Mouse (Mus musculus): Measurements from ENCODE around the gene Dusp11.
"Not testable (repeated sequence)": the region's sequence is repeated elsewhere in the genome, so short reads cannot be mapped to it uniquely, and the experiment has no call there.

The Dusp11 gene

DNA sequence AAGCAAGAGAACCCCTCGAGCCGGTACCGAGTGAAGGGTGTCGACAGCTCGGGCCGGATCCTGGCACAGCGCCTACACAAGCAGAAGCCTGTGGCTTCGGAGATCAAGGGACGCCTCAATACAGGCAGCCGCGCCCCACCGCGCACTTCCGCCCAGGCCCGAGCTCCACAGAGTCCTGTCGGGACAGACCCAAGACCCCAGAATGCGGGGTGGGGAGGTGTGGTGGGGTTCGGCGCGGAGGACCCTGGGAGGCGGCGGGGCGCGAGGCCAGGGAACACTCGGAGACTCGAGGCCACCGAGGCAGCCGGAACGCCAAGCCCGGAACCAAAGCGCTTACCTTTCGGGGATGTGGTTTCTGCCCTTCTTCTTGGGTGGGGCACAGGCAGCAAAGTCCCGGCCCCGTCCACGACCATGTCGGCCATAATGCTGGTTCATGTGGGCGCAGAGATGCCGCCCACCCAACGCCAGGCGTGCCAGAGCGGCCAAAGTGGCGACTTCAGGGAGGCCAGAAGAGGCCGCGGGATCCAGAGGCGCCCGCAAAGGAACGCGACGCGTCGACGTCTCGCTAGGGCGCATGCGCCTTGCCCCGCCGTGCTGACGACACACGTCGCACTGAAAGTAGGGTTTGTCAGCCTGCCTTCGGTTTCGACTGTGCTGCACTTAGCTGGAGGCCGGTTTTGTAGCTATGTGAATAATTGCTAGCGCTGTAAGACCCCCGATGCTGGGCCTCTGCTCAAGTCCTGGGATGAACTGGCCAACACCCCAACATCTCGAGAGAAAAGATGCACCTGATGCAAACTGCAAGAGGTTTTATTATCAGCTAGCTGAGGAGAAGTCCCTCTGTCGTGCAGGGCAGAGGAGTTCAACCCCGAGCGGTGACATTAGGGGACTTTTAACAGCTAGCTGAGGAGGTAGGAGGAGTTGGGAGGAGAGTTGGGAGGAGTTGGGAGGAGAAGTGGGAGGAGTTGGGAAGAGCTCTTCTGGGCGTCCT lies at the start of gene Dusp11:
Dusp11 (minus strand) TSS at position 567 of the 991 bp plus-strand sequence.
- DNase-seq (ENCODE audit: inconsistent ontology term), result peak; percentile 93

DNA sequence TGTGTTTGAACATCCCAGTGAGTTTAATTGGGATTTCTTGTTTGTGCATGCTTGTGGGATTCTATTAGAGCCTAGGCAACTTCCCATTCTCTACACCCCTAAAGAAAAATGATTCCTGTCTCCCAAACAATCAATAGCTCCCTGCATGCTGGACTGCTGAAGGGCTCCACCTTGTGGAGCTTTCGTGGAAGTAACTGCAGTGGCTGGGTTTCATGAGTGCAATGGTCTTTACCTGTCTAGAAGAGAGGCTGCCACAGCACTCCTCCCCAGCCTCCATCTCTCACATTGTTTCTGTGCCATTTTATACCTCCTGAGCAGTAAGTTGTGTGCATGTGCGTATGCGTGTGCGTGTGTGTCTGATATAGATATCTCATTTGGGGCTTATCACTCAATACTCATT lies 48.5 kb upstream of the Dusp11 start:
- DNase-seq (ENCODE audit: inconsistent ontology term), result peak; percentile 35

DNA sequence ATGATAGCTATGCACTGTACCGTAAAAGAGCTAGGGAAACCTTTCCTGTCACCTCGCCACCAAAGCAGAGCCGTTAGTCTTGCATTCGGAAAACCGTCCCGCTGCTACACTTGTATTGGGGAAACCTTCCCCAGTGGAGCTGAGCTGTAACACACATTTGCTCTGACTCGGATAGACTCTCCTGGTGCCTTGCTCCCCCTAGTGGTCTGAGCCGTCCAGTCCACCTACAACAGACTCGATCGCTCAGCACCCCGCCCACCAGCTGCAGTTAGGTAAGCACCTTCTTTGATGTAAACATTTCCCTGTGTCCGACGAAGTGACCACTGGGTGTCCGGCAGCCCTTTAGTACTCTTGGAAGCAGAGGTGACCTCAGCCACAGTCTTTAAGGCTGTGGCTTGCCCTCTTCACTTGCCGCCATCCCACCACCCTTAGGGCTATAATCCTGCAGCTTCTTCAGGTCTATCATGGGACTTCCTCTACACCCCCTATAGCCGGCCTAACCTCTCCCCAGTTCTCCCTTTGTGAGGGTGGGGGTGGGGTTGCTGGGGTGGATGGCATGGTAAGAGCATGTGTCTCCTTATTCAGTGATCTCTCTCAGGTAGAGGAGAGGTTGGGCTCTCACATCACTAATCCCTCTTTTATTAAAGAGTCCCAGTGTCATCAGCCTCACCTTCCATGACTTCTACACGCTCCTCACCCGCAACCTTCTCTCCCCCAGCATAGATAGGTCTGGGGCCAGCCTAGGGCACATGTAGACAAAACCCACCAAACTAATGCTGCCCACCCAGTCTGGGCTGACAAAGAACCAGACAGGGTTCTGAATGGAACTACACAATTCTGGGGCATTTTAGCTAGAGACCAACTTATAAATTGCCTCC lies 43.0 kb upstream of the Dusp11 start:
- peak; percentile 75 for DNase-seq (ENCODE audit: inconsistent ontology term)

DNA sequence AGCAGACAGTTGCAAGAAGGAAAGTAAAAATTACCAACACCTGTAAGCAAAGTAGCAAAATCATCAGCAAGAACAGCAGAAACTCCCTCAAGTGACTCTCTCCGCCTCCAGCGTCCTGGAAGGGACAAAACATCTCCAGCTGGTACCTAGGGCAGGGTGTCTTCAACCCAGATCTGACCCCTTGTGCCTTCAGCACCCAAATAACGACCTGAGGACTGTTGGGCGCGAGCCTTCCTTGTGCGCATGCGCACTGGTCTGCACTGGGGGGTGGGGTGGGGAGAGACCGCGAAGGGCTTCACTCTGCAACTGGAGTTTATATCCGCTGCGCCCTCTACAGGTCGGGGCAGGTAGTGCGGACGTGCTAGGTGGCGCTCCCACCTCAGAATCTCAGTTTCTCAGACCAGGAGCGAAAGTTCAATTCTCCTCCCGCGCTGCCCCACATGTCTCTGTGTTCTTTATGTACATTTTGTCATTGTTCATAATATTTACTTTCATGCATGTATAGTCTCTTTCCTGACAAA lies 42.0 kb upstream of the Dusp11 start:
- no peak for DNase-seq (ENCODE audit: inconsistent ontology term)

DNA sequence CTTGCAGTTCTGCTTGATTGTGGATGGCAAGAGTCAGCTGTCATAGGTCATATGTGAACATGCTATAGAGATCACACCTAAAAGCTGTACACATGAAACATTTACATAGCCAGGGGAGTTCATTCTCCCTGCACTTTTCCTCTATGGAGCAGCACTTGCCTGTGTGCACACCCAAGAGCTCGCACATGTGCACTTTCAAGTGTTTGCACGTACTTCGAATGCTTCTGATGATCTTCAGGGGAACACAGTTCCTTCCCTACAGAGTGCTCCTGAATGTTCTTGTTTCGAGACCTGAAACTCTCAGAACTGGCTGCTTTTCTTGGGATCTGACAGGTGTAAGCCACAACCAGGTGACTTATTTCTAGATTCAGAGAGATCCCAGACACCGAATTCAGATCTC lies 29.3 kb upstream of the Dusp11 start:
- not testable (repeated sequence) for DNase-seq (ENCODE audit: inconsistent ontology term)

DNA sequence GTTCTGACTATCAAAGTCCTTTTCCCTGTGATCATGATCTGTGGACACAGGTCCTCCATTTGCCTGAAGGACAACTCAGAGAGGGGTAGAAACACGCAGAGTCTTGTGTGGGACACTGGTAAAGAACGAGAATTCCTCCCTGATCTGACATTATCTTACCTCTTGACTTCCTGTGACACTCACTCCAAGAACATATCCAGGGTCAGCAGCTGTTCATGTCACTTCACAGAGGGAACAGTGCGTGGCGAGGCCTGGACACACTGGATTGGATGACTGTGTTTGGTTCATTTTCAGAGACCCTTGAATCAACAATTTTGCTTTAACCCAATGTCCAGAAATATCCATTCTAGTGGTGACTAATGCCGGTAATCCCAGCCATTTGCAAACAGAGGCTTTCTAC lies 28.1 kb upstream of the Dusp11 start:
- not testable (repeated sequence) for DNase-seq (ENCODE audit: inconsistent ontology term)

DNA sequence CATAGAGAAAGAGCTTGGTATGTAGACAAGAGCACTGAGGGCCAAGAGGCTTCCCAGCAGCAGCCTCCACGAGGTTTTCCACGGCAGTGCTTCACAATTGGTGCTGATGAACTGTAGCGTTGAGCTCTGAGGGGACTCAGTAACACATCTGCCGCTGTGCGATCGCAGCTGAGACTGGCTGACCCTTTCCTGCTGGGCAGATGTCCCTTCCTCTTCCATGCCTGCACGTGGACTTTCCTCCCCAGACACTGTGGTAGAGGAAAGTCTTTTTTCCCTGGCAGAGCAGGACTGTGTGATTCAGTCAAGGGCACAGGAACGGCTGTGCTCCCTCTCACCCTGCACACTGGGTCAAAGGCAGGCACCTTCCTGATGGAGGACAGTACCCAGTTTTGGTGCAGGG lies 22.9 kb upstream of the Dusp11 start:
- no peak for DNase-seq (ENCODE audit: inconsistent ontology term)

DNA sequence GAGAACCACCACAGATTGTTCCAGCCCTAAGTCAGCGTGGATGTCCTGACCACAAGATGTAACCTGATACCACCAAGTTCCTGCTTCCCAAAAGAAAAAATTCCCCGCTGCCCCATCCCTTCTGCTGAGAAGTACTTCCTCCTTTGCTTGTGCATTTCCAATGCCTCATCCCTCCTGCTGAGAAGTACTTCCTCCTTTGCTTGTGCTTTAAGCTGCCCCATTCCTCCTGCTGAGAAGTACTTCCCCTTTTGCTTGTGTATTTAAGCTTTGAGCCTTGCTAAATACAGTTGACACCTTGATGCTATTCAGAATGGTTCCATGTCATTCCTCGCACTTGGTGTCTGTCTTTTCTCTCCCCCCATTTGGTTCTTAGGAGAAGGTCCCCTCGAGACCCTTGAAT lies 17.3 kb upstream of the Dusp11 start:
- DNase-seq (ENCODE audit: inconsistent ontology term), result not testable (repeated sequence)

DNA sequence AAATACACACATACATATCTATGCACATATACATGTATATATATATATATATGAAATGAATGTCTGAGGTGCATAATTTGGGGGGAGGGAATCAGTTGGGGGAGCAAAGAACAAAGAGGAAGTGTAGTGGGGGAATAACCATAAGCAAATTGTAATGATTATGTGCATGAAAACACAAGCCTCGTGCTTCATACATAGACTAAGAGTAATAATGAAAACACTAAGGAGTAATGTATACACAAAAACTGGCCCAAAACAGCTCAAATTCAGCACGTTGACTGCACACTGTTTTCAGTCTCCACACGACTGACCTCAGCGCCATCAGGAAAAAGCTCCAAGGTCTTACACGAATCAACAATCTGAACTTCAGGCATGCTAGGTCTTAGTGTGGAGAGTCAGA lies 14.8 kb upstream of the Dusp11 start:
- DNase-seq (ENCODE audit: inconsistent ontology term), result no peak

DNA sequence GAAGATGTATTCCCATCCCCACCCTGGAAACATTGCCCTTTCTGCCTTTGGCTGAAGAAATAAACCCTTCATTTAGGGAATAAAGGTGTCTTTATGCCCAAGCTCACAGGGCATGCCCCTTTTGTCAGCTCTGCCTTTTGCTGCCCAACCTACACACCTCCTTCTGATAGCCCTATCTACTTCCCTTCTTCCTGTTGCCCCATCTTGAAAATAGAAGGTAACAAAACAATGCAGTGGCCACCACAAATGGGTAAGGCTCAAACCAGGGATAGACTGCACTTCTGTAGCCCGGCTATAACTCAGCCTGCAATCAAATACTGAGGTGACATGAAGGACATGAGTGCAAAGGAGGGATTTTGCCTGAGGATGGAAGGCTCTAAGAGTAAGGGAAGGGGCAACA lies 14.3 kb upstream of the Dusp11 start:
- no peak for DNase-seq (ENCODE audit: inconsistent ontology term)

DNA sequence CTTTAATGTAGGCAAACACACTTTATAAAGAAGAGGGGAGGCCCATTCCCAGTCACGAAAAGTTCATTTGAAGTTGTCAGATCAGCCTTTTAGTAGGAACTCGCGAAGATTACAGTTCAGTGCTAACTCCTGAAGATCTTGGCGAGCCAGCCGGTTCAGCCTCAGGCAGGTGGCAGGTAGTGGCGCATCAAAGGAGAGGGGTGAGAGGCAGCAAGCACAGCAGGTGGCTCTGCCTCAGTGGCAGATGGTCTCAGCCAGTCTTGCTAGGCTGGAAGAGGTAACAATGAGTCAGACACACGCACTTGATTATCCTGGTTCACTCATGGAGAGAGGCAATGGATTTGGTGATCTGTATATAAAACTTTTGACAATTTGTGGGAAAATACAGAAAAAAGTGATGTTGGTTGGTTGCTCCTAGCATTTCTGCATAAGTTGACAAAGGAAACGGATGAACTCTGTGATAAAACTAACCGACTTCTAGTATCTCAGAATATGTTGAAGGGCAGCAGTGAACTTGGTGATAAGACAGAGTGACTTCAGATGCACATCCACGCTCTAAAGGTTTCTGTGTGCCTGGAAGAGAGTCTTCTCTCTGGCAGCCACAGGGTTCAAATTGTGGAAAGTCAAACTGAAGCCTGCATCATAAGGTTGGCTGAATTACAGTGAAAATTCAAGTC lies 13.6 kb upstream of the Dusp11 start:
- DNase-seq (ENCODE audit: inconsistent ontology term), result no peak

DNA sequence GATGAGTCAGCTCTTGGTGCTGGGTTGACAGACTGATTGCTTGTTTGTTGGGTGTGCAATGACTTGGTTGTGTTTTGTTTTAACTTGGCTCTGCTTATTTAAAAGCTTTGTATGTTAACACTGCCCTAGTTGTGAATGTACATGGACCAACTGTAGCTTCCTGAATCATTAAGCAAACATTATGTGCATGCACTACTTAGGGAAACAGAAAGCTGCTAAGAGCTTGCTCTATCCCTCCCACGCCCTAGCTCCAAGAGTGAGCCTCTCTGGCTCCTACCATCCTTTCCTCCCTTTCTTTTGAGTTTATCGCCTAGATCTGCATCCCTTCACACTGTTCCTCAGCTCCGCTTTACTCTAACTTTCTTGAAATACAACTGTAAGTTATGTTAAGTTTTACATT lies 11.9 kb upstream of the Dusp11 start:
- peak; percentile 33 for DNase-seq (ENCODE audit: inconsistent ontology term)

DNA sequence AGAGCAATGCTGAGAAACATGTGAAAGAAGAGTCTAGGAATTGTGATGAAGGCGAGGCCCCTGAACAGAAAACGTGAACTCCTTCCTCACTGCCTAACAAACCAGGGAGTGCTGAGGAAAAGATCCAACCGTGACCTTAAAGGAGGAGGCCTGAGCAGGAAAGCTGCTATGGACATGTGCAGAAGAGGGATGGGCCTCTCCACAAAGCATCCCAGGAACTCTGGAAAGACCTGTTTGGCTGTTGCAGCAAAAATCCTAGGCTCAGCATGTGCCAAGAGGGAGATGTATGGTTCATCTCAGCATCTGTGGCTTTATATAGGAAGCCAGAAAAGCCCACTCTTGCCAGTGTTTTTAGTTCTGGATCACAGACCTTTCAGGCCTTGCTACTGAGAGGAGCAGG lies 11.2 kb upstream of the Dusp11 start:
- no peak for DNase-seq (ENCODE audit: inconsistent ontology term)

DNA sequence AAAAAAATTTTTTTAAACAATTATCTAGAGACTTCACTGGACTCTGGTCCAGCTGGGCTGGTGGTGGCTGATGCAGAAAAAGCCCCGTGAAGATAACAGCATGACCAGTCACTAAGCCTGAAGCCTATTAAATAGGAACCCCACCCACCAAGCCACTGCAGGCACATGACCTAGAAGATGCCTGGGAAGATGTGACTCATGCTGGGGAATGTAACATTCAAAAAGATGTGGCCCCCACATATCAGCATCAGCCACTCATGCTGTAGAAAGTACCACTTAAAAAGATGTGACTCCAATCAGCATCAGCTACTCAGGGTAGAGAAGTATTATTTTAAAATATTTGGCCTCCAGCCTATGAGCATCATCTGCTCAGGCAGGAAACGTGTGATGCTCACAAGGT lies 8.4 kb upstream of the Dusp11 start:
- peak; percentile 71 for DNase-seq (ENCODE audit: inconsistent ontology term)

DNA sequence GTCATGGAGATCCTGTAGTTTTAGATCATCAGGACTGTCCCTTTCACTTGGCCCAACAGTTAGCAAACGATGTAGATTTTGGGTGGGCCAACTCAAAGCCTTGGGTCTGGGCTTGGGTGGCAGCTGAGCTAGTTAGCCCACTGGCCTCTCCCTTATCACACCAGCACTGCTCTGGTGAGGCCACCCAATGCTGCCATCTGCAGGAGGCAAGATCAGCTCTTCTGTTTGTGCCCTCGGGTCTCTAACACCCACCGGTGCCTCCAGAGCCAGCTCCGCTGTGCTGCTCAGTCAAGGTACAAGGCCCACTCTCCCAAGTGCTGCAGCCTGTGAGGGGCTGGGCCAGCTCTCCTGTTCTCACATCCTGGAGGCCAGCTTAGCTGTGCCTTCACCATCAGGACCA lies 5.2 kb upstream of the Dusp11 start:
- DNase-seq (ENCODE audit: inconsistent ontology term), result no peak

DNA sequence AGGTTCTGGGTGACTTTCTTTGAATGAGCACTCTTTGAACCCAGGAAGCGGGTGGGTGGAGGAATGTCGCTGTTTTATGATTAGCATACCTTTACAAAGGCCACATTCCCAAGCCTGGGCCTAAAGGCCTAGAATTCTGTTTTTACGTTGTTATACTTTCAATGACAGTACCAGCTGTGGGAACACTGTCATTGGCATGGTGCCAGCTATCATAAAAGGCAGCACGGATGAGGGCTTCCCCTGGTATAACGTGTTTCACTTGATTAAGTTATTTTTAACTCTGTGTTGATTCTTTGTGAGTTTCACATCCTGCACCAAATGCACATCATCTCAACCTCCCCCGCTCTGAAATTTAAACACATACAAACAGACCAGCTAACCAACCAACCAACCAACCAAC lies 4.6 kb upstream of the Dusp11 start:
- DNase-seq (ENCODE audit: inconsistent ontology term), result not testable (repeated sequence)

DNA sequence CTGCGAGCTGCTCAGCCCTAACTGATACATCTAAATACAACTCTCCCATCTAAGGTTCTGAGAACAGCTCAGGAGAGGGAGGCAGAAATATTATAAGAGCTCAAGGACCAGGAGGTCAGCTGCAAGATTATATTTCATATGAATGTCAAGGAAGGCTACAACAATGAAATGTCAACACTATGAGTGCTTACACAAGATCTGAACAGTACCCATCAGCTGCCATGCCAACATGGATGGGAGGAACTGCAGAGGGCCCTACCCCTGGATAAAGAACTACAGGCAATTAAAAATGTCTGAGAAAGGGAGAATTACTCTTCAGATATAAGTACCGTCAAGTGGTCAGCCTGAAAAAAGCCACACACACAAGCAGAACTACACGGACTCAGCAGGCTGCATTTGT lies 3.9 kb downstream of the Dusp11 start:
- DNase-seq (ENCODE audit: inconsistent ontology term), result no peak

DNA sequence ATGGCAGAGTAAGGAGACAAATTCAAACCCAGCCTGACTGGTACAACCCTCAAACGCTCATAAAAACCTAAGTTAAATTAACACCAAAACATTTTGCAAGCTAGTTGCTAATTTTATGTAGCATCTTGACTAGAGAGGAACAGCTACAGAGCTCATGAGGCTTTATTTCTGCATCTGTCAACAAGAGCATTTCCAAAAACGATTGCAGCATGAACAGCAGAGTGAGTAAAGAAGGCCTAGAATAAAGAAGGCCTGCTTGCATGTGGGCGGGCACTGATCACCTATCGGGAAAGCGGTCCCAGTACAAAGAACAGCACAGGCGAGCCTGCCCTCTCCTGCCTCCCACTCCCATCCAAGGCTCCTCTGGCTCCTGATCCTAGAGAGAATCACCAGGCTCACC lies 12.9 kb downstream of the Dusp11 start:
- DNase-seq (ENCODE audit: inconsistent ontology term), result no peak

DNA sequence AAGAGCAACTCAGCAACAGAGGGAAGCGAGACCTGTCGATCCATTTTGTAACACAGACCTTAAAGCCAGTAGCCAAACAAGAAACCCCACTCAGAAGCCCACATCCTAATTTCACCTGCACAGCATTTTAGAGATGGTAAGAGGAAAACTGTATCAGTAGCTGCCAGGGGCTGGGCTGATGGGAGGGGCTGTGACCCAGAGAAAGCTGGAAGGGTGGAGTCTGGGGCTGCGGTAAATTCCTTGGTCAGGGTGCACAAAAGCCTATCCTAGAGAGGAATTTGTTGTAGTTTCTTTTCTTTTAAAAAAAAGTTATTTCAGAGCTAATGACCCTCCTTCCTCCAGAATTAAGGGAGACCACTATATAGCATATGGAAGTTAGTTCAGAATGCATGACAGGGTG lies 19.0 kb downstream of the Dusp11 start:
- DNase-seq (ENCODE audit: inconsistent ontology term), result no peak

DNA sequence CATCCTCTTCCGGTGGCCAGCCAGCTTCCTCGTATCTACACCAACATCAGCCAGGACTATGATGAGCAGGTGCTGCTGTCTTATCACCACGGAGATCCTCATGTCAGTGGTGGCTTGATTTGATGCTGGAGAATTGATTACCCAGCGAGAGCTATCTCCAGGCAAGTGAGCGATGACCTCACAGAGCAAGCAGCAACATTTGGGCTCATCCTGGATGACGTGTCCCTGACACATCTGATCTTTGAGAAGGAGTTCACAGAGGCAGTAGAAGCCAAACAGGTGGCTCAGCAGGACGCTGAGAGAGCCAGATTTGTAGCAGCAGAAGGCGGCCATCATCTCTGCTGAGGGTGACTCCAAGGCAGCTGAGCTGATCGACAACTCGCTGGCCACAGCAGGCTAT lies 22.8 kb downstream of the Dusp11 start:
- no peak for DNase-seq (ENCODE audit: inconsistent ontology term)

DNA sequence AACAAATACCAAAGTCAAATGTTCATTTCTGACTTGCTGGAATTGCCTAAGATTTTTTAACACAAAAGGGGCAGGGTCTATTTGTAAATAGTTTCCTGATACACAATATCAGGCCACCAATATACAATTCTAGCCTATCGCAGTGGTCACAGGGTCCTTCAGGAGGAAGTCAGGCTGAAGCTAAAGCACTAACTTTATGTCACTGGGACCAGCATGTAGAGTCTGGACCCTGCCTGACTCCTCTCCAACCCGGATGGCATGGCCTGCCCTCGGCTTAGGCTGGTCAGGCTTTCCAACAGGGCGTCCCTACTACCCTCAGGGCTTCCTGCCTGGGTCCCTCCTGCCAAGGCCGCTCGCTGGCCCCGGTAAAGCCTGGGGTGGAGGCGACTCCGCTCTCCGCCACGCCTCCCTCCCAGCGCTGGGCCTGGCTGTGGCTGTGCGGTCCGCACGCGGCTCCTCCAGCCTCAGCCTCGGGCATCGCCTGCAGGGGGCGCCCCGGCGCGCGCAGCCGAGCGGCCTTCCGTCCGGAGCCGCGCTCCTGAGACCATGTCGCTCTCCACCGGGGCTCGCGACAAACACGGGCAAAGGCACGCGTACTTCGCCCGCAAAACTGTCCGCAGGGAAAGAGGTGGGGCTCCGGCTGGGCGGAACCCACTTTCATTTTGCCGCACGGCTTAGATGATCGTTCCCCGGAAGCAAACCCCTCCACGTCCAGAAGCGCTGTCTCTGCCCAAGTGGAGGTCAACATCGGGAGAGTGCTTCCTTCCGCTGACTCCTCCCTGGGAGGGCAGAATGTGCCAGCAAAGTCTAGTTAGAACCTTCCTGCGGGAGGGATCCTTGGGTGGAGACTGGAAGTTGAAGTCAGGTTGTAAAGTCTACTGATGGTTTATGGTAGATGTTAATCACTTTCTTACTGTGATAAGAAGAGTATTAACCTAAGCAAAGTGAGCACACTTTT lies 24.7 kb downstream of the Dusp11 start:
- peak; percentile 89 for DNase-seq (ENCODE audit: inconsistent ontology term)
